Mouse (Mus musculus) C2C12 (cell line): ENCODE measurements around the gene Cald1.

Source experiments
- CEBPB ChIP-seq: IDR thresholded peaks from one replicate; pipeline ENCODE4 v1.6.1; 2011; ENCODE audit warnings: low read depth, mild to moderate bottlenecking, control low read depth, moderate library complexity
- CTCF ChIP-seq: IDR thresholded peaks from one replicate; pipeline ENCODE4 v1.5.1; 2011; ENCODE audit not compliant: control insufficient read depth, insufficient read depth, insufficient read length
- FOSL1 ChIP-seq: IDR thresholded peaks from one replicate; pipeline ENCODE4 v1.8.0; 2011; ENCODE audit warnings: mild to moderate bottlenecking, low read length; ENCODE audit not compliant: poor library complexity, insufficient read depth, severe bottlenecking
- MAX ChIP-seq: IDR thresholded peaks from one replicate; pipeline ENCODE4 v1.6.1; 2011; ENCODE audit warnings: mild to moderate bottlenecking, control low read depth
- MYOD1 ChIP-seq: IDR thresholded peaks from one replicate; pipeline ENCODE4 v1.6.1; 2011; ENCODE audit warnings: low read depth; ENCODE audit not compliant: control insufficient read depth, insufficient read length
- USF1 ChIP-seq: IDR thresholded peaks from one replicate; pipeline ENCODE4 v1.6.1; 2011; ENCODE audit warnings: low read depth, mild to moderate bottlenecking, control low read depth, moderate library complexity

DNA sequence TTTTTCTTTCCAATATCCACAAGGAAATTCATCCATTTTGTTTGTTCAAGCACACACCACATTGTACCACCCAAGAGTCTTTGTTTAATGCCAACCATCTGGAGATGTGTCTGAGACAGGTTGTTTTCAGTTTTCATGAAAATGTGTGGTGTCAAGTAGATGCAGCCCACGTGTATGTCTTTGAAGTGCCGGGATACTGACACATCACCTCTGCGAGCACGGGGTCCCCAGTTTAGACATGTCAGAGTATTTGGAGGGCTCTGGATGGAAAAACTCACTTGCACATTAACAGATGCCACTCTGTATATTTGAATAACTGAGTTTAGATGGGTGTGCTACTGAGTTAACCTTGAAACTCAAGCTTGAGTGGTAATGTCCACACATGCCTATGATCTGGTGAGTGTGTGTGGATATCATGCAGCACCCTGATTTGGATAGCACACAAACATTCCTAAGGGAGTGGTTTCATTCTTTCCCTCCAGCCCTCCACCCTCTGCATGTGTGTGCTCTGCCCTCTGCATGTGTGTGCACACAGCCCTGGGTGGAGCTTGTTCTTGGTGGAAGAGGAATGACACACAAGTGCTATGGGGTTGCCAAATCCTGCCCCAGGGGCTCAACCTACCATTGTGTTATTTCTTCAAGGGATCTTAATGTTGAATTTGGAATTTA, 45.7 kb upstream of the Cald1 start:
- TF ChIP-seq CTCF: no peak
- TF ChIP-seq CEBPB: no peak
- no peak for TF ChIP-seq MAX
- no peak for TF ChIP-seq FOSL1
- TF ChIP-seq USF1: no peak
- TF ChIP-seq MYOD1: no peak
